Mouse (Mus musculus) hematopoietic stem cell, adult 5-6 weeks (primary cell): ENCODE measurements around the gene Pom121. TPM values are rescaled to one million over a fixed set of nuclear protein-coding genes. Genes with fewer than 3 reads are reported as not detected.
A peak's percentile ranks its signal among the peaks of the same experiment; 100 is the strongest.

Experiments
- ATAC-seq, 2 experiments: fragments of 125-278 bp in 1 of 2; replicated peaks in 1 of 2; 2 replicates each; pipeline ENCODE4 v1.8.0; 2016 to 2017; ENCODE audit warnings: inconsistent platforms in 2 of 2, mild to moderate bottlenecking in 2 of 2, moderate number of reproducible peaks in 2 of 2, low read depth in 1 of 2, moderate TSS enrichment in 1 of 2; ENCODE audit not compliant: low FRiP score in 2 of 2, poor library complexity in 2 of 2, severe bottlenecking in 2 of 2, insufficient read depth in 1 of 2, low TSS enrichment in 1 of 2
- total RNA-seq: library from RNA; stranded (forward); fragments of 172-1452, 232-1000 nt; gene quantifications from 2 replicates; pipeline ENCODE4 v1.2.3, GENCODE M21; 2017

The Pom121 gene
- 6.3 and 8.2 TPM in 2 replicates for total RNA-seq

- peak; percentile 70 to 80 for ATAC-seq
Measured at GRCm38 (mm10) chr5:135394004-135394823, at the start of gene Pom121. Gene Pom121, minus strand, starts transcription at chr5:135394546.

GRCm38 (mm10) chr5:135442430-135442829 is 48.1 kb upstream of the Pom121 start:
- ATAC-seq, result no peak

- ATAC-seq, result peak in 1 of 2 experiments; percentile 39; a peak in 1 of 4 replicates
Measured at GRCm38 (mm10) chr5:135435039-135435438, 40.7 kb upstream of the Pom121 start.

GRCm38 (mm10) chr5:135433861-135434260 is 39.5 kb upstream of the Pom121 start:
- ATAC-seq, result no peak

GRCm38 (mm10) chr5:135431111-135431510 is 36.8 kb upstream of the Pom121 start:
- no peak for ATAC-seq

- ATAC-seq, result no peak
Measured at GRCm38 (mm10) chr5:135428786-135429185, 34.4 kb upstream of the Pom121 start.

GRCm38 (mm10) chr5:135410266-135410665 is 15.9 kb upstream of the Pom121 start:
- no peak for ATAC-seq

GRCm38 (mm10) chr5:135408114-135408513 is 13.8 kb upstream of the Pom121 start:
- no peak for ATAC-seq

GRCm38 (mm10) chr5:135405437-135405836 is 11.1 kb upstream of the Pom121 start:
- ATAC-seq, result no peak

GRCm38 (mm10) chr5:135404623-135405022 is 10.3 kb upstream of the Pom121 start:
- ATAC-seq, result peak in 1 of 2 experiments; percentile 23; a peak in 1 of 4 replicates

- peak; percentile 68 to 79; a peak in 3 of 4 replicates for ATAC-seq
Measured at GRCm38 (mm10) chr5:135400244-135400643, 5.9 kb upstream of the Pom121 start.

- ATAC-seq, result no peak
Measured at GRCm38 (mm10) chr5:135399382-135399781, 5.0 kb upstream of the Pom121 start.

GRCm38 (mm10) chr5:135395826-135396225 is 1.5 kb upstream of the Pom121 start:
- peak; percentile 42 to 44; a peak in 2 of 4 replicates for ATAC-seq

GRCm38 (mm10) chr5:135383771-135384170 is 10.6 kb downstream of the Pom121 start:
- ATAC-seq, result no peak

GRCm38 (mm10) chr5:135382746-135383145 is 11.6 kb downstream of the Pom121 start:
- no peak for ATAC-seq

GRCm38 (mm10) chr5:135381356-135381925 is 12.9 kb downstream of the Pom121 start:
- no peak for ATAC-seq

- ATAC-seq, result no peak
Measured at GRCm38 (mm10) chr5:135380681-135381080, 13.7 kb downstream of the Pom121 start.

- ATAC-seq, result no peak
Measured at GRCm38 (mm10) chr5:135376341-135376740, 18.0 kb downstream of the Pom121 start.
